Mouse (Mus musculus) skeletal muscle tissue, adult 2 months (tissue): ENCODE measurements around the gene Trappc12.
"Not testable (repeated sequence)": the region's sequence is repeated elsewhere in the genome, so short reads cannot be mapped to it uniquely, and the experiment has no call there.

Experiments used
- DNase-seq: peaks from one replicate; pipeline ENCODE4 v3.0.0-alpha.2; 2012; ENCODE audit warnings: low read depth, low spot score

The Trappc12 gene

GRCm38 (mm10) chr12:28733520-28734245 lies 16.6 kb downstream of the Trappc12 start:
- DNase-seq, result not testable (repeated sequence)

DNA sequence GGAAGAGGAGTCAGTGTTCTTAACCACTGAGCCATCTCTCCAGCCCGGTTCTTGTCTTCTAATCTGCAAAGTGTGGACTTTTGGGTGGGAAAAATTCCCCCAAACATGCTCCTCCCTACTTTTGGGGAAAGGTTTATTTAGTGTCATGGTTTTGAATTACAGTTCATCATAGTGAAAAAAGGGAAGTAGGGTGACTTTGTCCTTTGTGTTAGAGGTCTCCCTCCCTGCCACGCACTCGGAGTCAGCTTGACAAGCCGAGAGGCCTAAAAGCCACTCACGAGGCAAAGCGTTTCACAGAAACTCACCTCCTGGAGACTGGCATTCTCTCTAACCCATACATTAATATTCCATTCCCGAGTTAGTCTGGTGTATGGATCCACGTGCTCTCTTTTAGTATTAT lies 17.6 kb downstream of the Trappc12 start:
- DNase-seq, result no peak

DNA sequence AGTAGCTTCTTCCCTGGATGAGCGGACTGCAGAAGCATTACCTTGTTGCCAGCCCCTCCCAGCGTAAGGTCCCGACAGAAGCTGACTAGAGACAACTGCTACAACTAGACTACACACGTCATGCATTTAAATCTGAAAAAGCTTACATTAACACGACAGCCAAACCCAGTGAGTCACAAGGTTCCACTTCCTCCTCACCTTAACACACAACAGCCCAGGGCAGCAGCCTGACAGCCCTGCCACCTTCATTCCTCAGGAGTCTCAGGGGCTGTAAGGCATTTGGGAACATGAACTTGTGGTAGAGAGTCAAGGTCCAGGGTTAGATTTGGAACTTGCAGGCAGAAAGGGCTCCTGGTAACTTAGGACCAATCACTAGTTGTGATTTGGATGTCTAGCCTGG lies 23.2 kb downstream of the Trappc12 start:
- DNase-seq, result no peak

- DNase-seq, result no peak
These were observed 24.1 kb downstream of the Trappc12 start for GRCm38 (mm10) chr12:28726204-28726603.

DNA sequence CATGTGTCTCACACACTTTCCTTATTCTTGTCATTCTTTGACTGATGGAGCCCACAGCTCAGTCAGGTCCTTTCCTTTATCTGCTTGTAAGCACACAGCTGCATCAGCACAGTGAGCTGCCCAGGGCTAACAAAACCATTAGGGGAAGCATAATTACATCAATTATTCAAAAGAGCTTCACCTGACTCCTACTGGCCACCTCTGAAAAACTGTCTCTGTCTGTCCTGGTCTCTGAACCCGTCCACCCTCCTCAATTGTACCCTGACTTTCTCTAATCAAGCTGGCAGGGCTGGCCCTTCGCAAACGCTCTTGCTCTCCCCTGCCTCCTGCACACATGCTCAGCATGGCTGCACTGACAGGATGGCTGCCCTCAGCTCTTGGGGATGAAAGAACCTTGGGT lies 25.9 kb downstream of the Trappc12 start:
- no peak for DNase-seq

DNA sequence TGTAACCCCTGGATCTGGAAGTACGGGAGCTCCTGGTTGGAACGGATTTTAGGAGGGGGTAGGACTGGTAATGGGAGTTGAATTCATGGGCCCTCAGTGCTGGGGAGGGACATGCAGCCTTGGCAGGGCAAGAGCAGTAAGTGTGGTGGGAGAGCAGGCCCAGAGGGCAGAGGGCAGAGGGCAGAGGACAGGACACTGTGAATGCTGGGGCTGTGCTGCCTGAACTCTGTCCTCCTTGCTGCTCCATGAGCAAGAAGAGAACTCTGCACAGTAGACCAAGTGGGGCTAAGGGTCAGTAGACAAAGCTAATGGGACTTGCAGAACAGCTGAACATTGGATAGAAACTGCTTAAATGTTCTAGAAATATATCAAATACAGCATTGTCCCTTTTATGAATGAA lies 32.2 kb downstream of the Trappc12 start:
- DNase-seq, result no peak

- no peak for DNase-seq
These were observed 33.2 kb downstream of the Trappc12 start for GRCm38 (mm10) chr12:28717066-28717465.

GRCm38 (mm10) chr12:28714822-28715632 lies 35.2 kb downstream of the Trappc12 start:
- no peak for DNase-seq

DNA sequence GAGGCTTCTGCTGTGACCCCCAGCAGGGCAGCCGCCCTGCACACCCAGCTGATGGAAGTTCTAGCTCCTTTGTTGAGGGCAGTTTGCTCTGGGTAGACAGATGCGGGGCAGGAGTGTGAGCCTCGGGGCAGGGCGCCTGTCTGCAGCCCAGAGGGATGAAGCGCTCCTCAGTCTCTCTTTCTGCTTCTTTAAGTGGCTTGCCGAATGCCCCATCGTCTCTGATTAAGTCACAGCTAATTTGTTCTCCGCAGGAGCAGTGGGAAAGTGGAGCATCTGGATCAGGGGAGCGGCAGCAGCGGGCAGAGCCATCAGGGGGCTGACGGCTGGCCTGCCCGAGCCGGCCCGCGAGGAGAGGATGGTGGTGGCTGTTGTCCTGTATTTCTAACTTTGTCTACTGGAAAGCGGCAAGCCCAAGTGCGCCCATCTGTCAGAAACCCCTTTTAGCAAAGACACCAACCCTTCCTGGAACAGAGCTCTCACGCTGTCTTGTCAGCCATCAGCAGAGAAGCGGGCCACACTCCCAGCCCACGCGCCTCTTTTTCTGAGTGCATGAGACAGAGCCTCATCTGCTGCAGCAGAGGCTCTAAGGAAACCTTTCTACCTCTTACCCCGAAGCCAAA lies 39.6 kb downstream of the Trappc12 start:
- DNase-seq, result no peak

- no peak for DNase-seq
These were observed 42.1 kb downstream of the Trappc12 start for GRCm38 (mm10) chr12:28708154-28708553.

- no peak for DNase-seq
These were observed 45.1 kb downstream of the Trappc12 start for GRCm38 (mm10) chr12:28705204-28705603.

- DNase-seq, result no peak
These were observed 45.9 kb downstream of the Trappc12 start for GRCm38 (mm10) chr12:28704381-28704780.

GRCm38 (mm10) chr12:28701302-28701701 lies 49.0 kb downstream of the Trappc12 start:
- no peak for DNase-seq

GRCm38 (mm10) chr12:28700561-28701025 lies 49.7 kb downstream of the Trappc12 start:
- DNase-seq, result peak; percentile 88

DNA sequence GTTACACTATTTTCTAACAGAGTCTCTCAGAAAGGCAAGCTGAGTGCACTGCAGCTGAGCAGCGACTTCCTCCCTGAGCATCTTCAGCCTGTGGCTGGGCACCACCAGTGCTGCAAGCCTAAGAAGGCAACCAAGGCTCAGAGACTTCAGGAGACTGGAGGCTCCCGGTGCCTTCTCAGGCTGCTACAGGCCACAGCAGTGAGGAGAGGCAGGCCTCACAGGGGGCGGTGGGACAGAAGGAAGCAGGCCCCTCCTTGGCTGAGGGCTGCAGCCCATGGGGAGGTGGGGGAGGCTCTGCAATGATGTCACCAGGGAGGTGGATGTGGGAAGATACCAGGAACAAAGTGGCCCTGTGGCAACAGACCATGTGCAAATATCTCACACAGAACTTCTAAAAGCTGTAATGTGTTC lies 50.2 kb downstream of the Trappc12 start:
- no peak for DNase-seq

DNA sequence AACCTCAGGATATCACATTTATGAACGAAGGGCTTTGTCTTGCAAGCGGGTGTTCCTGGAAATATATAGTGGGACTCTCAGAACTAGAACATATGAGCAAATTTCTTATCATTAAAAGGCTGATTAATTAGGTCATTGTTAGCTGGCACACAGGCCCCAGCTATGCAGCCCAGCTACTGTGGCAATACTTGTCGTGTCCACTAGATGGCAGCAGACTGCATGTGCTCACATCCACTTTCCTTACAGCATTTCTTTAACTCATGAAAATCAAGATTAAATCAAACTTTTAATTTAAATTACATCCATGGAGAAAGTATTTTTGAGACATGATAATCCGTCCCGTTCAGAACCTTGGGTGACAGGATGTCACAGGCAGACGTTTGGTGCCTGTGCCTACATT lies 50.6 kb downstream of the Trappc12 start:
- DNase-seq, result peak; percentile 53

- no peak for DNase-seq
These were observed 51.2 kb downstream of the Trappc12 start for GRCm38 (mm10) chr12:28699086-28699485.

GRCm38 (mm10) chr12:28697821-28698595 lies 52.3 kb downstream of the Trappc12 start:
- no peak for DNase-seq

GRCm38 (mm10) chr12:28694776-28695175 lies 55.5 kb downstream of the Trappc12 start:
- no peak for DNase-seq

- no peak for DNase-seq
These were observed 56.0 kb downstream of the Trappc12 start for GRCm38 (mm10) chr12:28694231-28694630.

DNA sequence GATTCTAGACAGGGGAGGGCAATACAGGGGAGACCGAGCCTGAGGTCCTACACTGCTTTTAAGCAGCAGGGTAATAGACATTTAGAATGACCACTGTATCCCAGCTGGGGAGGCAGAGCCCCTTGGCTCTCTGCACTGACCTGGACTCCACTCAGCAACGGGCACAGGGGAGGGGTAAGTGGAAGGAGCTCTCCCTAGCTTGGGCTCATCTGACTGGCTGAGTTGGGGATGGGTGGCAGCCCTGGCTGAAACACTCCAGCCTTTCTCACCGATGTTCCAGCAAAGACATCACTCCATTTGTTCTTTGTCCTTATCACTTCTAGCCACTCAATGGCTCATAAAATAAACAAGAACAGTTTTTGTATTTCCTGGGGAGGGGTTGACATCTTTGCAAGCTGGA lies 56.5 kb downstream of the Trappc12 start:
- no peak for DNase-seq

DNA sequence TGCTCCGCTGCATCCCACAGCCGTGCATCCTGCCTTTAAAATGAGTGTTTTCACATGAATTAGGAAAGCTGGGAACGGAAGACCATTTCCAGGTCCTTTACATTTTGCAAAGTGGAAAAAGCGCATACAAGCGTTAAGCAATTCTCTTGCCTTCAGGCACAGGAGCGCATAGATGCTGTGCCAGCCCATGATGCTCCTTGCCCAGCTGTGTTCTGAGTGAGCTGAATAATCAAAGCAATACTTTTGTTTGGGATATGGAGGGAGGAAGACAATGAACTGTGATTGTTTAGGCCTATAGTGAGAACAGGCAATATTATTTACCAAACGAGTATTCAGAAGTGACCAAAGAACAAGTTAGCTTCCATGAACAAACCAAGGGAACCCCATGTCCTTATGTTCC lies 59.5 kb downstream of the Trappc12 start:
- no peak for DNase-seq
